Mouse (Mus musculus) gastrocnemius, postnatal 4 days (tissue): ENCODE results near the gene Hist1h2bh. TPM values are rescaled to one million over a fixed set of nuclear protein-coding genes. Genes with fewer than 3 reads are reported as not detected.
"Not testable (repeated sequence)": the region's sequence is repeated elsewhere in the genome, so short reads cannot be mapped to it uniquely, and the experiment has no call there.

Experiments
- DNase-seq, 2 experiments: peaks; one replicate each; pipeline ENCODE4 v3.0.0; 2021 to 2022; ENCODE audit warnings: low spot score in 2 of 2, mixed read lengths in 2 of 2
- total RNA-seq, 2 experiments: library from RNA; stranded (reverse); gene quantifications; 2 replicates each; pipeline ENCODE4 v1.2.3; 2021

Gene Hist1h2bh
- total RNA-seq, 2 experiments from 2014 or later, result 18.5 to 24.9 TPM

DNA sequence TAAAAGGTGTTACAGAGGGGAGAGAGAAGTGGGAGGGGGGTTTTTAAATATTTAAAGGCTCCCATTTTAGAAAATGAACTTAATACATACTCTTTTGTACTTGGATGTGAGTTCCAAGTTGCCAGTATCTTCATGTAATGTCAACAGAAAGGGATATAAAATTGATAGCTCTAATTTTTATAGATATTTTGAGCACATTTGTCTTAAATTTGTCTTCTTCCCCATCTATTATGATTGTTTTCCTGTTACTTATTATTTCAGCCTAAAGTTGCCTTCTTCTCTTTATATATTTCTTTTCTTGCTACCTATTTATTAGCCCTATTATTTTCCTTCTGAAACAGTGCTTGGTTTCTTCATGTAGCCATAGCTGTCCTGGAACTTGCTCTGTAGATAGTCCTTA, 9.8 kb upstream of the Hist1h2bh start, which contains the start of gene Hist1h1d:
Hist1h1d (plus strand) TSS at position 301 of the 400 bp plus-strand sequence.
- no peak for DNase-seq

GRCm38 (mm10) chr13:23551931-23552914, 9.0 kb upstream of the Hist1h2bh start:
- DNase-seq, result no peak

DNA sequence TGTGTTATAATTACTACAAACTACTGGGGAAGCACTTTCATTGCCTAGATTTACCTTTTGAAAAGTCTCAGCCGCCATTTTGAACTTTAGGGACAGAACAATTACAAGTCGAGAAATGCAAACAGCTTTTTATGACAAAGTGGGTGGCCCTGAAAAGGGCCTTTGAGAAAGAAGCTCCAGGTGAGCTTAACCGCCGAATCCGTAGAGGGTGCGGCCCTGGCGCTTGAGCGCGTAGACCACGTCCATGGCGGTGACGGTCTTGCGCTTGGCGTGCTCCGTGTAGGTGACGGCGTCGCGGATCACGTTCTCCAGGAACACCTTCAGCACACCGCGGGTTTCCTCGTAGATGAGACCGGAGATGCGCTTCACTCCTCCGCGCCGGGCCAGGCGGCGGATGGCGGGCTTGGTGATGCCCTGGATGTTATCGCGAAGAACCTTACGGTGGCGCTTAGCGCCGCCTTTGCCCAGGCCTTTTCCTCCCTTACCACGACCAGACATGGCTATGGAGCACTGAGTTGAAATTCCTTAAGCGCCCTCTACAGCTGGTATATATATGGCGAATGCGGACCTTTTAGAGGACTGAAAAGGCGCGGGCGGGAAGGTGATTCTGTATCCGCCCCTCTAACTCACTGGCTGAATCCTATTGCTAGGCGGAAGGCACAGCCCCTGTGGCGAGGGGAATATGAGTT, 8.1 kb upstream of the Hist1h2bh start, which contains the start of gene Hist1h4f:
Hist1h4f (minus strand) TSS at position 503 of the 689 bp plus-strand sequence.
- DNase-seq, result peak; percentile 46 to 82

DNA sequence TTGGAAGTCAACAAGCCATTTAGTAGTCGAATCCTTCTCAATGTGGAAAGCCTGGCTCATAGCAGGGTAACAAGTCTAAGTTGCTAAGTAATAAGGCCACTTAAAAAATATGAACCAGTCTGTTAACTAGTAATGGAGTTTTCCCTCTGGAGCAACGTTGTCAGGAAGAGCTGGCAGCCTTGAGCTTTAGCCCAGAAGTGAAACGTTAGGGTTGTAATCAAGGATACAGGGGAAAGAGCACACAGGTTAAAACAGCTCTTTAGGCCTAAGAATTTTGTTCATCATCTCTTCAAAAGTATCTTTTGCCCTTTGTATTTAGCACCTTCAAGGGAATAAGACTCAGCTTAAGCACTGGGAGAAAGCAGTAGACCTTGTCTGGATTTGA, 7.6 kb upstream of the Hist1h2bh start:
- DNase-seq, result no peak

GRCm38 (mm10) chr13:23546694-23547093, 3.5 kb upstream of the Hist1h2bh start:
- no peak for DNase-seq

DNA sequence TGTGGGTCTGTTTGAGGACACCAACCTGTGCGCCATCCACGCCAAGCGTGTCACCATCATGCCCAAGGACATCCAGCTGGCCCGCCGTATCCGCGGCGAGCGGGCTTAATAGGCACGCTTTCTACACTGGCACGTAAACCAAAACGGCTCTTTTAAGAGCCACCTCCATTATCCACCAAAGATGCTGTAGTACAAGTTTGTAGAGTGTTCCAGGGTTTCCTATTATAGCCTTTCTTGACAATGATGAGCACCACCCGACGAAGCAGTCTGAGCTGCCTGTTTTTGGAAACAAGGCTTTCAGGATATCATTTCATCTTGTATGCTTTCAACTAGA, 1.6 kb upstream of the Hist1h2bh start:
- DNase-seq, result not testable (repeated sequence)

DNA sequence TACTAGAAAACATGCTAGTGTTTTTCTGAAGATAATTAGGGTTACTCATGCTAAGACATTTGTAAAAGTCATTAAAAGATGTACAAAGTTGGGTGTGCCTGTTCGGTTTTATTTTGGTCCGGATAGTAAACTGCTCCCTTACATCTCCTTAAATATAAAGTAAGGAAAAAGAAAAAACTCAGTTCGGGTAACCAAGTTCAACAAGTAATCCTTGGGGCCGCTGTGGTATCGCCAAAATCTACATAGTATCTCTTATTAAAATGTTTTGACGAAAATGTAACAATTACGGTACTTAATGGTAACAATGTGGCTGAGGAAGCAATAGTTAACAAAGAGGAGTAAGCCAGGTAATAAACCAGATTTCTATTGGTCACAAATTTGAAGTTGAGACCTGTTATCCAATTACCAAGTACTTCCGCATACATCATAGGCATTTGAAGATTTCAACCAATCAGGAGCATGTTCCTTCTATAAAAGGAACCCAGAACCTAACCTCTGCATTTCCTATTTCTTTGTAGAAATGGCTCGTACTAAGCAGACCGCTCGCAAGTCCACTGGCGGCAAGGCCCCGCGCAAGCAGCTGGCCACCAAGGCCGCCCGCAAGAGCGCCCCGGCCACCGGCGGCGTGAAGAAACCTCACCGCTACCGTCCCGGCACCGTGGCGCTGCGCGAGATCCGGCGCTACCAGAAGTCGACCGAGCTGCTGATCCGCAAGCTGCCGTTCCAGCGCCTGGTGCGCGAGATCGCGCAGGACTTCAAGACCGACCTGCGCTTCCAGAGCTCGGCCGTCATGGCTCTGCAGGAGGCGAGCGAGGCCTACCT, 984 bp upstream of the Hist1h2bh start, which contains the start of gene Hist1h3f:
Hist1h3f (plus strand) TSS at position 88 of the 822 bp plus-strand sequence.
- peak in 1 of 2 experiments; percentile 63 for DNase-seq

- DNase-seq, result not testable (repeated sequence)
Observed at GRCm38 (mm10) chr13:23542225-23542980, 789 bp downstream of the Hist1h2bh start.

- DNase-seq, result no peak
Observed at GRCm38 (mm10) chr13:23541497-23541896, 1.7 kb downstream of the Hist1h2bh start.

- DNase-seq, result not testable (repeated sequence)
Observed at GRCm38 (mm10) chr13:23539821-23540220, 3.4 kb downstream of the Hist1h2bh start.

GRCm38 (mm10) chr13:23538249-23538648, 4.9 kb downstream of the Hist1h2bh start:
- DNase-seq, result no peak

- no peak for DNase-seq
Observed at GRCm38 (mm10) chr13:23537006-23537710, 6.0 kb downstream of the Hist1h2bh start.

GRCm38 (mm10) chr13:23536076-23536822, 6.9 kb downstream of the Hist1h2bh start:
- no peak for DNase-seq

- DNase-seq, result peak; percentile 37 to 78
Observed at GRCm38 (mm10) chr13:23535137-23536075, 7.8 kb downstream of the Hist1h2bh start, which contains the start of gene Hist1h3g. Gene Hist1h3g, plus strand, starts transcription at chr13:23535422.

GRCm38 (mm10) chr13:23534368-23535131, 8.6 kb downstream of the Hist1h2bh start:
- no peak for DNase-seq

DNA sequence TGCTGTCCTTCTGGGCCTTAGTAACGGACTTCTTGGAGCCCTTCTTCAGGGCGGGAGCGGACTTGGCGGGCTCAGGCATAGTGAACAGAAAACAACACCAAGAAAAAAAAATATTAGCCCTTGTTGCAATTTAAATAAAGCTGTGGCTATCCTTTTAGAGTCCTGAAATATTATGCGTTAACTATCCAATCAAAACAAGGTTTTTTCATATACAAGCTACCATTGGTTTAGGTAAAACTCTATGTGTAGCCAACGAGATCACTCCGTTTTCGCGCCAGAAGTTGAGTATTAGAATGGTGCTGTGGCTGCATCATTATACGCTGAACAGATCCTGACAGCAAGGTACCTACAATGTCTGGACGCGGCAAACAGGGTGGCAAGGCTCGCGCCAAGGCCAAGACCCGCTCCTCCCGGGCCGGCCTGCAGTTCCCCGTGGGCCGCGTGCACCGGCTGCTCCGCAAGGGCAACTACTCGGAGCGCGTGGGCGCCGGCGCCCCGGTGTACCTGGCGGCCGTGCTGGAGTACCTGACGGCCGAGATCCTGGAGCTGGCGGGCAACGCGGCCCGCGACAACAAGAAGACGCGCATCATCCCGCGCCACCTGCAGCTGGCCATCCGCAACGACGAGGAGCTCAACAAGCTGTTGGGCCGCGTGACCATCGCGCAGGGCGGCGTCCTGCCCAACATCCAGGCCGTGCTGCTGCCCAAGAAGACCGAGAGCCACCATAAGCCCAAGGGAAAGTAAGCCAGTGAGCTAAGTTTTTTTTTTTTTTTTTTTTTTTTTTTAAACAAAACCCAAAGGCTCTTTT, 9.4 kb downstream of the Hist1h2bh start, which contains the start of gene Hist1h2af:
Hist1h2af (plus strand) TSS at position 347 of the 808 bp plus-strand sequence.
- peak in 1 of 2 experiments; percentile 64 for DNase-seq
